Mouse (Mus musculus) cerebellum, adult 9-10 months (tissue): Measurements from ENCODE around the gene Cfap43.
A peak's percentile ranks its signal among the peaks of the same experiment; 100 is the strongest.
"Not testable (repeated sequence)": the region's sequence is repeated elsewhere in the genome, so short reads cannot be mapped to it uniquely, and the experiment has no call there.

Source experiments
- DNase-seq: peaks from one replicate; pipeline ENCODE4 v3.0.0; 2022

Gene Cfap43

DNA sequence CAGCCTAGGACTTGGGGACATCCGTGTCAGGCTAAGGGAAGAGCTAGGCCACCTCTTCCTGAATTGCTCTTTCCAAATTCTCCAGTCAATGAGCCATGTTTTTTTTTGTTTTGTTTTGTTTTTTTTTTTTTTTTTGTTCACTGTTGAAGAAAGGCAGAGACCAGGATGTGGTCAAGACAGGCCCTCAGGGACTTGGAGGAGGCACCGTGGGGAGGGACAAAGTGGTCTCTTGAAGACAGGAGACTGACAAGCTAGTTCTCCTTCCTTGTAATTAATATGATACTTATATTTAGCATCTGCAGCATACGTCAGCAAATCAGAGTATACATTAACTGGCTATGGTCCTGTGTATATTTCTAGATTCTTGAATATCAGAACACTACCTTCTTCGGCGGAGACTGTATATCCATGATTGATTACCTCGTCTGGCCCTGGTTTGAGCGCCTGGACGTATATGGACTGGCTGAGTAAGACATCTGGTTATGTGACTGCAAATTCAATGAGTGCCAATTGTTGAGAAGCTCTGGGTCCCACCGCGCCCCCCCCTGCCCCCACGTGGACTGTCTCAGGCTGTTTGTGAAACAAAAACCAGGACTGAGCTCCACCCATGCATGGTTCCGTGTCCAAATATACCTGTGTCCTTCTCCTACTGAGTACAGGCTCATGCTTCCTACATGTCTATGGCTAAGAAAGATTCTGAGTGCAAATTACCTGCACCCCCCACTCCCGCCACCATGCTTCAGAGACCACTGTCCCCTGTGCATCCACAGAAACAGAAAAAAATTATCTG is 34.6 kb downstream of the Cfap43 start:
- DNase-seq: no peak

DNA sequence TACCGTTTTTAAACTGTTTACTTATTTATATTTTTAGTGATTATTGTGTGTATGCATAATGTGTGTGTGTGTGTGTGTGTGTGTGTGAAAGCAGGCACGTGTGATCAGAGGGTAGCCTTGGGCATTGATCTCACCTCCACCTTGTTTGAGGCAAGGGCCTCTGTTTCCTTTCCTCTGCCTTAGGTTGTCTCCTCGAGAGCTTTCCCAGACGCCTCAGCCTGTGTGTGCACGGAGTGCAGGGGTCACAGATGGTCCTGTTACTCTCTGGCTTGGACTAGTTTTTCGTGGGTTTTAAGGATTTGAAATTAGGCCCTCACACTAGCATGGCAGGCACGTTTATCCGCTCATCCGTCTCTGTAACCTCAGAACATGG is 36.2 kb downstream of the Cfap43 start:
- no peak for DNase-seq

DNA sequence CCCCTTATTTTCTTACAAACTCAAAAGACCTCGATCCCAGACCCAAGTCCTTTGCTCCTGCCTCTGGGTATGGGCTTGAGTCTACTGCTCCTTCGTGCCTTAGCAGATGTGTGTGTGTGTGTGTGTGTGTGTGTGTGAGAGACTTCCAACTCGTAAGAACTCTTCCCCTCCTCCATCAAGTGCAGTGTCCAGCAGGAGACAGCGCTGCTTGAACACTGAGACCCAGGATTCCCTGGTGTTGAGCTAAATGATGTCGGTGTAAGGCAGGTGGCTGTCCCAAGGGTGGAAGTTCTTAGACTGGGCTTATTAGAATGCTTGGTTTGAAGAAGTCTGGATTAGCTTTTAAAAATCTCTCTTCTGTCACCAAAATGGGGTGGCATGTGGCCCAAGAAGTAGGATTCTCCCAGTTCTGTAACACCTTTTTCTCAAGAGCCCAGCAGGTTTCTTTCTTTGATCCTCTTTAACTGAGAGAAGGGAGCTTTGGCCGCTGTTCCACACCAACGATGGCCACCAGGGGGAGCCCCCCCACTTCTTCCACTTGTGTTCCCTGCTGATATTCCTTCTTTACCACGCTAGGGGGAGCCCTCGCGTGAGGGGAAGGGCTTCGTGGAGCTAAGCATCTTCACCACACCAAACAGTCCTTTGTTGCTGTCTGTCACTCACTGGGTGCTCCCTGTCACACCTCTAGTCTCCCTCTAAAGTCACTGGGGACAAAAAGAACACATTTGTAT is 36.8 kb downstream of the Cfap43 start:
- peak; percentile 69 for DNase-seq

DNA sequence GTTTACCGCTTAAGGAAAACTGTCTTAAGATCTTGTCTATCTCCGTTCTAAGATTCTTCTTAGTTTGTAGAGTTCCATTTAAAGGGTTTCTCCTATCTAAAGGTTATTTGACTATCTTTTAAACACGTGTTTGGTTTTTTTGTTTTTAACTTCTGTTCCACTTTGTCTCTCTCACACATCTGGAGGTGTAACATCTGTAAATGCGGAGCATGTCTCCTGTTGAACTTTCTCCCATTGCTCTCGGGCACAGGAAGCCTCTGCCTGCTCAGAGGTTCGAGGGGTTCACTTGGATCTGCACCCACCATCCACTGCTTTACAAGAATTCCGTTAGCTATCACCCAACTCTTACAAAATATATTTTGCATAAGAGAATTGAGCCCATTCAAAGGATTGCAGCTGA is 37.5 kb downstream of the Cfap43 start:
- DNase-seq: no peak

DNA sequence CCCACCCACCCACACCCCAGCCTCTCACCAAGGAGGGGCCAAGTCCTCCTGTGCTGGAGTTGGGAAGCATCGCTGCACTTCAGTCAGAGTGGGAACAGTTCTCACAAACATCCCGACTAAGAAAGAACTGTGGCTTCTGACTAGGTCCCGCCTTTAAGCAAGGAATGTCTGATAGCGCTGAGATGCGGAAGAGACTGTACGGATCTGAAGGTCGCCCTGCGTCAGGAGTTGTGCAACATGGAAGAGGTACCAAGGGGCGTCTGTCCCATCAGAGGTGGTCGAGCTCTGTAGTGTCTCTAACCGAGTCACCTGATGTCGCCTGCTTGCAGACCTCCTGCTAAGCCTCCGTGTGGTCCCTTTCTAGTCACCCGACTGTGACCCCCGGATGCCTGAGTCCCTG is 42.8 kb downstream of the Cfap43 start:
- DNase-seq: no peak

DNA sequence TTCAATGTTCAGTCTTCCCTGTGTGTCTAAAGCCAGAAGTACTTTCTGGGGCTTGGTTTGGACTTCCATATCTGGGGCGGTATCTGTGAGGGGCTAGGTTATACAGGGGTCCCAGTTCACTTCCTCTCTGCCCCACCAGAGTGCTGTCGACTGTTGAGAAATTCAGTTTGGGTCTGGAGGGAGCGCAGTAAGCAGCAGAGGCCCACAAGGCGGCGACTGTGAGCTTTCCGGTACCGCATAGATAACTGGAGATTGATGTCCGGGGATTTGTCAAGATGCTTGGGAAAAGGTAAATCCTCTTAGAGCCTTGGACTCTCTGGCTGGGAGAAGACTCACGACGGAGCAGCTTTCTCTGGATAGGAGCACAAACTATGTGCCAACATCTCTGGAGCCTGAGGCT is 47.6 kb downstream of the Cfap43 start:
- DNase-seq: no peak

GRCm38 (mm10) chr19:47870102-47870666 is 48.9 kb downstream of the Cfap43 start:
- DNase-seq: no peak

DNA sequence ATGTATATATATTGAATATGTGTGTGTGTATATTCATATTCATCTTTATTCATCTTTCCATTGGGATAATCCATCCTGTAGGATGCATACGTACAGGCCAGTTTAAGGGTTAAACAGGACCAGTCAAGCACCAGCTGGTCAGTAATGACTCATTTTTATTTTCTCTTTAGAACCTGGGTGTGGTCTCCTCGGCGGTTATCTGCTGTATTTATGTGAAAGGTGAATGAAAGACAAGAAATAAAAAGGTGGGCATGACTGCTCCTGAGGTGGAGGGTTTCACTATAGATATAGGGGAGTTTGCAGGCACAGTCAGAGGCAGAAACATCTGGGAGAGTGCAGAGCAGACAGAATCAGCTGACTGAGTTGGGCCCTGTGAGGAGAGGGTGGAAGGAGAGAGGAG is 49.6 kb downstream of the Cfap43 start:
- no peak for DNase-seq

DNA sequence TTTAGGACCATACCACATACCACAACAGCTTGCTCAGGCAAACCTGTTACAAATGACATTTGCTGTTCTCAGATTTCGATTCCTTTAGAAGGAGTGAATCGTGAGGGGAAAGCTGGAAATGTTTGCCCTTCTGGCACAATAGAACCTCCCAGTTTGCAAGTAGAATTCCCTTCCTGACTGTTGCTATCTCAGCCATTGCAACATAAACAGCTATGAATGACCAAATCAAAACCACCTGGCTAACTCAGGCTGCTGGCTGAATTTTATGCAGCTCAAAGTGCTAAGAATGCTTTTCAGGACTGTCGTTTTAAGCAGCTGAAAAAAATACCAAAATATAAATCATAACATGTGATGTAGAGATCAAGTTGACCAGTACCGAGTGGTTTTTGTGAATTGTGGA is 50.1 kb downstream of the Cfap43 start:
- no peak for DNase-seq

DNA sequence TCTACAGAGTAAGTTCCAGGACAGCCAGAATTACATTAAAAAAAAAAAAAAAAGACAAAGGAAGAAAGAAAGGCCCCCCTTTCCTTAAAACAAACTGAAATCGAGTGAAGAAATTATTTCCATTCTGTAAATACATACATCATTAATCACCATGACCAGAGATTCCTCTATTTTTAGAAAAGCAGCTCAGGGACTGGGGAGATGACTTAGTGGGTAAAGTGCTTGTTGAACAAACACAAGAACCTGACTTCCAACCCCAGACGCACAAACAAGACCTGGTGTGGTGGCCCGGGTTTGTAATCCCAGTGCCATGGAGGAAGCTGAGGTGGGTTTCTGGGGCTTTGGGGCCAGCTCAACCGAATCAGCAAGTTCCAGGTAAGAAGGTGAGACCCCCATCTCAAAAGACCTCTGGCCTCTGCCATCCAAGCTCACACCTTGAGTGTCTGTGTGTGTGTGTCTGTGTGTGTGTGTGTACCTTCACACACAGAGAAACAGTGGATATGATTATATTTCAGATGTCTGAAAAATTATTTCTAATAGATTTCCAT is 51.4 kb downstream of the Cfap43 start:
- DNase-seq: no peak

- peak; percentile 94 for DNase-seq
Observed at GRCm38 (mm10) chr19:47865353-47865947, 53.6 kb downstream of the Cfap43 start, which contains the start of gene Gsto2. Gene Gsto2 (plus strand): TSS chr19:47865534.

- DNase-seq: no peak
Observed at GRCm38 (mm10) chr19:47864721-47865120, 54.4 kb downstream of the Cfap43 start.

GRCm38 (mm10) chr19:47864051-47864450 is 55.0 kb downstream of the Cfap43 start:
- no peak for DNase-seq

DNA sequence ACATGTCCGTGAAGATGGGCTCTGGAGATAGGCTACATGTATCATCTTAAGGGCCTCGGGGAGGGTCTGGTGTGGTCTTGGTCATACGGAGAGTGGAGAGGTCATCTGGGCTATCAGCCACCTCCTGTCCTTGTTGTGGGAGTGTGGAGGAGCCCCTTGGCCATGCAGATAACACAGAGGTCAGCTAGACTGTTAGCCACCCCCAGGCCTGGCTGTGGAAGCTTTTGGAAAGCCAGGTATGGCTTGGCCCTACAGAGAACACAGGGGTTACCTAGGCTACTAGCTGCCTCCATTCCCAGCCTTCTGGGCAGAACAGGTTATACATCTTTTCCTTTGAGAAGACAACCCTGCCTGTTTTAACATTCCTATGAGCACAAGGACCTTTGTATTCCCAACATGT is 56.5 kb downstream of the Cfap43 start:
- DNase-seq: no peak

- DNase-seq: no peak
Observed at GRCm38 (mm10) chr19:47859180-47859579, 59.9 kb downstream of the Cfap43 start.

GRCm38 (mm10) chr19:47857957-47858942 is 60.8 kb downstream of the Cfap43 start:
- DNase-seq: no peak

DNA sequence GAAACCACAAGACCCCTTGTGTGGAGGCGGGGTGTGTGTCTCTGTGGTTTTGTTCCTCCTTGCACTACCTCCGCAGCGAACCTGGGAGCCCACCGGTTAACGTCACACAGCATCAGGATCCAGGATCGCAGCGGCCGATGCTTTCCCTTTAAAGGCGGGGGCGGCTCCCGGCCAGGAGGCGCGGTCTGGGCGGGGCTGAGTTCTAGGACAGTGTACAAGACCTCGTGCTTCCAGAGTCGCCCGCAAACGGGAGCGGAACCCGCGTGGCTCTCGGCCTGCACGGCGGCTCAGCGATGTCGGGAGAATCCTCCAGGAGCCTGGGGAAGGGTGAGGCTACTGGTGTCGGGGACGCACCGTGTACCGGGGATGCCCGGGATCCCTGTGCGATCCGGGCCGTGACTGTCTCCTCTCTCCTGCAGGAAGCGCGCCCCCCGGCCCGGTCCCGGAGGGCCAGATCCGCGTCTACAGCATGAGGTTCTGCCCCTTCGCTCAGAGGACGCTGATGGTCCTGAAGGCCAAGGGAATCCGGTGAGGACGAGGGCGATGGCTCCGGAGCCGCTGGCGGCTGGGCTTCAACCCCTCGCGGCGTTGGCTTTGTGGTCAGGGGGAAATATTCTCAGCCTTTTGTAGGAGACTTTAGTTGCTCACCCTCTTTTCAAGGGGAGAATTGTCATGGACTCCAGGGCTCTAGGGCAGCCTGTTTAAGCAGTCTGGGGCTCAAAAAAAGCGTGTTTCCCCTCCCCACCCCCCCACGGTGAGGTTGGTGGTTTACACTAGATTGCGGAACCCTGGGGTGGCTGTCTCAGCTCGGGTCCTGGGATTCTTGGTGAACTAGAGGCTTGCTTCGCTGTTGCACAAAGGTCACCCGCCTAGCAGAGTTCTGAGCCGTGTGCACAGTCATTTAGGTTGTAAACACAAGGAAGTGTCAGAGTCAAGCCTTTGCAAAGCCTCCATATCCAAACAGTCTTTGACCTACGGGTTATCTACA is 64.0 kb downstream of the Cfap43 start, which contains the start of gene Gsto1:
TSS of gene Gsto1 (plus strand) at position 175 of the 988 bp plus-strand sequence.
- DNase-seq: peak; percentile 90

DNA sequence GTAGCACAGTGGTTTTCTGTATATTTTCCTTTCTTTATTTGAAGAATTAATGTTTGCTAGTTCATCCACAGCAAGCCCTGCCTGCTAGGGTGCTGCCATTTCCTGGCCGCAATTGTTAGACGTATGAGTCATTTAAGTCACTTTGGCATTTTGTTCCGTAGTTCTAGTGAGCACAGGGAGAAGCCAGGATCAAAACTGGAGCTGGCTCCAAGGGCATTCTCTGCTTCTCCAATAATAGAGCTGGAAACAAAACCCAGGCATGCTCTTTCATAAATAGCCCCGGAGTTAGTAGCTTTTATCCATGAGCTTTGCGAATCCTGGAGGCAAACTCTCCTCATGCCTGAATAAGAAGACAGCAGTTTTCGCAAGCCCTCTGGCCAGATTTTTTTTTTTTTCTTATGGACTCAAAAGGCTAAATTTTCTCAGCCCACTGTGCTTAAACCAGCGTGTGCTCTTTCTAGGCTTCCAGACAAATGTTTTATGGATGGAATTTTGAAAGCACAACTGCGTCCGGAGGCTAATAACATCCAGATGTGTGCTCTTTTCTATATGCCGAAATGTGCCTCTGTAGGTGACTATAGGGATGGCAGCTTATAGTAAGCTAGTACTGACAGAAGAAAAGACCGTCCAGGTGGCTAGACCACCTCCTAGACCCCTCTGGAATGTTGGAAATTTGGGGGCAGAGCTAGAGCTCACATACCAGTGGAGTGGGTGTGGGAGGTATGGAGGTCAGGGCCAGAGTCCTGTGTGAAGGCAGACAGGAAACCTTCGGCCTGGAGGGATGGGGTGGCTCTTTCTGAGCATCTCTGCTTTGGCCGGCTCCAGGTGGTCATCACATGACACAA is 64.9 kb downstream of the Cfap43 start:
- DNase-seq: no peak

DNA sequence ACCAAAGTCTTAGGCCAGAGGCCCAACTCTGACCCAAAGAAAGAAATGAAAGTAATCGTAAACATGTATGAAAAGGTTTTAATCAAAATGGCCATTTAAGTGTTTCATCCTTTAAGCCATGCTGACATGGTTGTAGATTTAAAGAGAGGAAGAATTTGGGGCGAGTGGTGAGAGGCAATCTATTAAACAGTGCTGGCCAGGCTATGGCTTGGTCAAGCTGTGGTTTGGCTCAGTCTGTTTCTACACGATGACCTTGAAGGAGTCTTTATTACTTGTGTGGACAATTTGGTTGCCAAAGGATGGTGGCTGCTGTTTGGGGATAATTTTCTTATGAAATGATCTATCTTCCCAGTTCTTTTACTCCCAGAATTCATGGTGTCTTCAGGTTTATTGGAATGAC is 66.0 kb downstream of the Cfap43 start:
- no peak for DNase-seq

DNA sequence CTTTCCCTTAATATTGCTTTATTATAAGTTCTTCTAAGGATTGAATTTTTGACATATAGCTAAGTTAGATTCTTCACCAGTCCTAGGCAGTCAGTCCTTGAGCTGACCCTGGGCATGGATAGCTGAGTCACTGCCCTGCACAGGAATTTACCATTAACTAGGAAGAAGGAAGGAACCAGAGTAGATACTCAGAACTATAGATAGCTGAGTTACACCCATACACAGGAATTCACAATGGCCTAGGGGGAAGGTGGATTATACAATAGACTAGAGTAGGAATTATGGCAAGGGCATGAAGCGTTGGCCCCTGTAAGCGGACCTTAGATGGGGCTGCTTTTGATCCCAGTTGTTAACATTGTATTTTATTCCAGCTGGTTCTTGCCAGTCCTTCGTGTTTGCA is 67.0 kb downstream of the Cfap43 start:
- not testable (repeated sequence) for DNase-seq
